Mouse (Mus musculus) intestine, embryonic 16.5 days (tissue): Measurements from ENCODE around the gene Onecut1. TPM values are rescaled to one million over a fixed set of nuclear protein-coding genes. Genes with fewer than 3 reads are reported as not detected.

Experiments used
- ATAC-seq: fragments of 200-750 bp; cut with Nextera tagmentation; 2 replicates; pipeline ENCODE4 v1.8.0; 2017; ENCODE audit warnings: moderate TSS enrichment, moderate library complexity
- H3K27ac ChIP-seq: fragments of 300-500 bp; sonication (generic); 2 replicates; pipeline ENCODE4 v1.5.1; 2014; ENCODE audit warnings: mild to moderate bottlenecking, low read length
- H3K27me3 ChIP-seq: fragments of 300-500 bp; sonication (generic); replicated peaks from 2 replicates; pipeline ENCODE4 v1.6.1; 2014; ENCODE audit warnings: low read length, control low read depth, mixed read lengths; ENCODE audit not compliant: control insufficient read depth, insufficient read depth
- H3K36me3 ChIP-seq: fragments of 300-500 bp; sonication (generic); 2 replicates; pipeline ENCODE4 v1.6.1; 2014; ENCODE audit warnings: low read length, control low read depth; ENCODE audit not compliant: control insufficient read depth, insufficient read depth
- H3K4me1 ChIP-seq: fragments of 300-500 bp; sonication (generic); 2 replicates; pipeline ENCODE4 v1.6.1; 2014; ENCODE audit warnings: low read length, control low read depth, mixed read lengths; ENCODE audit not compliant: control insufficient read depth, insufficient read depth
- H3K4me2 ChIP-seq: fragments of 300-500 bp; sonication (generic); 2 replicates; pipeline ENCODE4 v1.6.1; 2014; ENCODE audit warnings: low read depth, low read length, control low read depth
- H3K4me3 ChIP-seq: fragments of 300-500 bp; sonication (generic); 2 replicates; pipeline ENCODE4 v1.5.1; 2014; ENCODE audit warnings: mild to moderate bottlenecking, low read length
- H3K9ac ChIP-seq: fragments of 300-500 bp; sonication (generic); 2 replicates; pipeline ENCODE4 v1.6.1; 2014; ENCODE audit warnings: low read depth, low read length
- H3K9me3 ChIP-seq: fragments of 300-500 bp; sonication (generic); 2 replicates; pipeline ENCODE4 v1.6.1; 2016; ENCODE audit warnings: low read length, control low read depth; ENCODE audit not compliant: control insufficient read depth
- WGBS: fragments of 180-500 bp; shearing (Covaris S2); extraction: QIAGEN DNeasy Blood & Tissue Kit; methylation state at CpG from one replicate; pipeline ENCODE4 v1.1.7; 2014; 5-methylcytosine and 5-hydroxymethylcytosine counted together
- polyA plus RNA-seq: library from polyadenylated mRNA; unstranded; fragments of >200 nt; fragmentation: Nextera tagmentation; extraction: Ambion mirVana; gene quantifications from 2 replicates; pipeline ENCODE4 v1.2.1, GENCODE M21; 2015

Onecut1 gene
- polyA plus RNA-seq, 1 experiment from 2014 or later = 0.82 TPM

DNA sequence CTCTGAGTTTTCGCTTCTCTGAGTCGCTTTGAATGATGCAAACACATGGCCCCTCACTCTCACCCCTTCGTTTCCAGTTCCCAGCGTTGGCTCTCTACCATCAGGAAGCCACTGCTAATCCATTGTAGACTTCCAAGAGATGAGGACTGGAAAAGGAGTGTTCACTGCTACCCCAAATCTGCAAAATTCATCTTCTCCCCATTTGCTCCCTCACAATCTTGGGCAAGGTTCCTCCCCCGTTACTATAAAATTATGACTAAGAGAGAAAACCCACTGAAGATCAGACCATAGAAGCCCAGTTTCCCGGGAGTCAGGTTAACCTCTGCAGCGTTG lies 4.2 kb upstream of the Onecut1 start:
- ATAC-seq = no peak
- Histone ChIP-seq H3K4me3 (no peak overlapping the region), H3K27me3 (peaks cover 83% of the 10 kb centered on the region), H3K9me3 (no peaks in the 10 kb centered on the region), H3K4me2 (no peak overlapping the region), H3K36me3 (no peaks in the 10 kb centered on the region), H3K27ac (no peak overlapping the region), H3K9ac (no peak overlapping the region), H3K4me1 (peaks cover 8% of the 10 kb centered on the region)
- WGBS = 12% methylated on average over 7 of the region's 7 CpGs

DNA sequence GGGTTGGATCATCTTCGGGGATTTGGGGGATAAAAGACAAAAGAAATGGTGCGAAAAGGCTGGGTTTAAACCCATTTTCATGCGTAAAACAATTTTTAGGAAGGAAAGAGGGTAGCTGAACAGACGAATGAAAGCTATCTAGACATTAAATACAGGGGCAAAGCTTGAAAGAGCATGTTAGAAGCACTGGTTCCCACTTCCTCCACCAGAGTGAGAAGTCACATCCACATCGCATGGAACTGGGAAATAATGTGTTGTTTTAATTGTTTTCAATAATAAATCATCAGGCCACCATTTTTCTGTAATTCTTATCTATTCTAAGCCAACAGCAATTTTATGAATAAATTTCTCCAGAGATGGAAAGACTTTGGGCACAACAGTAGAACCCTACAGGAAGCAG lies 3.6 kb upstream of the Onecut1 start:
- Histone ChIP-seq H3K27ac (no peak overlapping the region), H3K9ac (no peak overlapping the region), H3K36me3 (no peaks in the 10 kb centered on the region), H3K4me1 (peaks cover 14% of the 10 kb centered on the region), H3K9me3 (no peaks in the 10 kb centered on the region), H3K4me3 (no peak overlapping the region), H3K27me3 (peaks cover 84% of the 10 kb centered on the region), H3K4me2 (no peak overlapping the region)
- no peak for ATAC-seq
- WGBS = 24% methylated on average over 5 of the region's 5 CpGs

GRCm38 (mm10) chr9:74860461-74860860 lies 1.3 kb upstream of the Onecut1 start:
- 22% methylated on average over 18 of the region's 18 CpGs for WGBS
- H3K27me3 ChIP-seq = peaks cover 86% of the 10 kb centered on the region
- no peak overlapping the region for H3K27ac ChIP-seq
- H3K9me3 ChIP-seq = no peaks in the 10 kb centered on the region
- H3K4me3 ChIP-seq = no peak overlapping the region; the same call in 1 of the 2 replicates
- peaks cover 21% of the 10 kb centered on the region for H3K4me1 ChIP-seq
- H3K36me3 ChIP-seq = no peaks in the 10 kb centered on the region
- no peak overlapping the region for H3K9ac ChIP-seq
- ATAC-seq = no peak
- H3K4me2 ChIP-seq = 0 out of 2 replicates have a peak overlapping the region, but pooled peaks have one; percentile 100

- no peak overlapping the region for H3K27ac ChIP-seq
- H3K9ac ChIP-seq = peak overlapping the region; percentile 69
- H3K4me2 ChIP-seq = peak overlapping the region; percentile 100
- peaks cover 90% of the 10 kb centered on the region for H3K27me3 ChIP-seq
- H3K36me3 ChIP-seq = no peaks in the 10 kb centered on the region
- H3K4me1 ChIP-seq = peaks cover 25% of the 10 kb centered on the region
- WGBS = 1% methylated on average over 48 of the region's 48 CpGs
- no peak for ATAC-seq
- peak overlapping the region; percentile 58 for H3K4me3 ChIP-seq
- H3K9me3 ChIP-seq = no peaks in the 10 kb centered on the region
Measured at GRCm38 (mm10) chr9:74862096-74862780, 517 bp downstream of the Onecut1 start.

DNA sequence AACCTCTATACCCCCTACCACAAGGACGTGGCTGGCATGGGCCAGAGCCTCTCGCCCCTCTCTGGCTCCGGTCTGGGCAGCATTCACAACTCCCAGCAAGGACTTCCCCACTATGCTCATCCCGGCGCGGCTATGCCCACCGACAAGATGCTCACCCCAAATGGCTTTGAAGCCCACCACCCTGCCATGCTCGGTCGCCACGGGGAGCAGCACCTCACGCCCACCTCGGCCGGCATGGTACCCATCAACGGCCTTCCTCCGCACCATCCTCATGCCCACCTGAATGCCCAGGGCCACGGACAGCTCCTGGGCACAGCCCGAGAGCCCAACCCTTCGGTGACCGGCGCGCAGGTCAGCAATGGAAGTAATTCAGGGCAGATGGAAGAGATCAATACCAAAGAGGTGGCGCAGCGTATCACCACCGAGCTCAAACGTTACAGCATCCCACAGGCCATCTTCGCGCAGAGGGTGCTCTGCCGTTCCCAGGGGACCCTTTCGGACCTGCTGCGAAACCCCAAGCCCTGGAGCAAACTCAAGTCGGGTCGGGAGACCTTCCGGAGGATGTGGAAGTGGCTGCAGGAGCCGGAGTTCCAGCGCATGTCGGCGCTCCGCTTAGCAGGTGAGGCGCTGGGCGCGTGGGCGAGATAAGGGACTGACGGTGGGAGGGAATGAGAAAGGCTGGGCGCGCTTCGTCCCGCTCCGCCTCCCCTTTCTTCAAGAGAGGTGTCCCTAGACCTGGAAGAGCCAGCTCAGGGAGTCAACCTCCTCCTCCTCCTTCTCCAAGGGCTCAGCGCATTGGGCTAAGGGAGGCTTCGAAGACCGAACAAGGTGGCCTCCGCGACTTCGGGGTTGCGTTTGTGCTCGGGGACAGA lies 1.3 kb downstream of the Onecut1 start:
- Histone ChIP-seq H3K4me2 (peak overlapping the region; percentile 100), H3K9ac (peak overlapping the region; percentile 69; the same call in 1 of the 2 replicates)
- under 1% methylated on average over 56 of the region's 56 CpGs for WGBS

GRCm38 (mm10) chr9:74863655-74864443 lies 2.1 kb downstream of the Onecut1 start:
- Histone ChIP-seq H3K4me1 (peaks cover 25% of the 10 kb centered on the region), H3K9ac (no peak overlapping the region), H3K27ac (no peak overlapping the region), H3K4me3 (peak overlapping the region; percentile 58), H3K9me3 (no peaks in the 10 kb centered on the region), H3K4me2 (peak overlapping the region; percentile 100), H3K36me3 (no peaks in the 10 kb centered on the region), H3K27me3 (peaks cover 84% of the 10 kb centered on the region)
- ATAC-seq = no peak
- WGBS = 6% methylated on average over 36 of the region's 36 CpGs

More for the DNA sequence above, 1.3 kb downstream of the Onecut1 start:
- Histone ChIP-seq H3K4me3 (peak overlapping the region; percentile 58), H3K4me1 (peaks cover 25% of the 10 kb centered on the region), H3K36me3 (no peaks in the 10 kb centered on the region), H3K27me3 (peaks cover 89% of the 10 kb centered on the region), H3K9me3 (no peaks in the 10 kb centered on the region), H3K27ac (no peak overlapping the region)
- no peak for ATAC-seq

DNA sequence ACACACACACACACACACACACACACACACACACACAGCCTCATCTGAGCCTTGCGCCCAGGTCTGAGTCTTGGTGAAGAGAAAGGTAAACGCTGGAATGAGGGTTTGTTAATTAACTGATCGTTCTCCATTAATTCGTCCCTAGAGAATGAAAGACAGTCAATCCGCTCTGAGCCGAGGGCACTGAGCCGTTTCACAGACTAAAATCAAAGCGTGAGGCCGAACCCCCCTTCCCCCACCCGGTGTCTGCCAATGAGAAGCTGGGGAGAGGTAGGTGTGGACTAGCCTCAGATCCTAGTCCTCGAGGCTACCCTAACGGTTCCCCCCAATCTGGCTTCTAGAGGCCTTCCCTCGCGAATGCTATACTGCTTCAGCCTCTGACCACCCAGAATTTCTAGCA lies 2.8 kb downstream of the Onecut1 start:
- Histone ChIP-seq H3K4me2 (no peak overlapping the region), H3K36me3 (no peaks in the 10 kb centered on the region), H3K27me3 (peaks cover 77% of the 10 kb centered on the region), H3K9me3 (no peaks in the 10 kb centered on the region), H3K9ac (no peak overlapping the region), H3K27ac (no peak overlapping the region), H3K4me1 (peaks cover 25% of the 10 kb centered on the region), H3K4me3 (no peak overlapping the region)
- WGBS = 18% methylated on average over 14 of the region's 14 CpGs
- no peak for ATAC-seq

DNA sequence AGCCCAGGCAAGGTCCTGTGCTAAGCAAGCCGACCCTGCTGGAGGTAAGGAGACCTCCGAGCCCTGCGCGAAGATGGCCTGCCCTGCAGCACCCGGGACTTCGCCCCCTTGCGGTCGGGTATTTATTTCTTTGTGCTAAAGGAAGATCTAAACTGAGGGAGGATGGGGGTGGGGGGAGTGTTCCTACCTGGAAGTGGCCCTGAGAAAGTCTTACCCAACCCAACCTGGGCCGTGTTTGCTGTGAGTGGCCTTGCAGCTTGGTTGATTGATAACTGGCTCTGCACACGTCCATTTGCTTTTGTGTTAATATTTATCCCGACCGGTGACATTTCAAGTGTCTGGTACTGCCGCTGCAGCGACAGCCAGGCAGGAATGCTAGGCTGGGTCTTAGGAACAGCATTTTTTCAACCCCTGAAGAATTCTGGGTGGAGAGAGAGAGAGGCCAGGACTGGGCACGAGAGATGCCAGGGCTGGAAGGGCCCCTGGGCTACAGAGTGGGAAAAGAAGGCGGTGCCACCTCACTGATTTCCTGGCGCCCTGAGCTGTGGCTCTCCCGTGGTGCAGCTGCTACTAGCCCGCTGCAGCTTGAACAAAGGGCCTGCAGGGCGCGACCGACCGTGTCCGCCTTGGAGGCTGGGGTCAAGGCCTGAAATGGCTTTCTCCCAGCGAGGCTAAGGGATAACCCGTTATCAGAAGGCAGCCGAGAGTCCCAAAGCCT lies 5.0 kb downstream of the Onecut1 start:
- peaks cover 62% of the 10 kb centered on the region for H3K27me3 ChIP-seq
- no peak overlapping the region for H3K27ac ChIP-seq
- H3K4me1 ChIP-seq = peaks cover 21% of the 10 kb centered on the region
- no peaks in the 10 kb centered on the region for H3K36me3 ChIP-seq
- H3K9ac ChIP-seq = no peak overlapping the region
- peak overlapping the region; percentile 27 for H3K4me3 ChIP-seq
- 5% methylated on average over 27 of the region's 27 CpGs for WGBS
- peak; percentile 89 for ATAC-seq
- peak overlapping the region; percentile 49 for H3K4me2 ChIP-seq
- H3K9me3 ChIP-seq = no peaks in the 10 kb centered on the region
